Mouse (Mus musculus) myocyte (in vitro differentiated cells): ENCODE measurements around the gene Agap1. TPM values are rescaled to one million over a fixed set of nuclear protein-coding genes. Genes with fewer than 3 reads are reported as not detected.

ENCODE experiments used
- H3K27me3 ChIP-seq: one replicate; pipeline ENCODE4 v1.6.1; 2011; ENCODE audit not compliant: control insufficient read depth, insufficient read depth, insufficient read length
- H3K36me3 ChIP-seq: one replicate; pipeline ENCODE4 v1.6.1; 2011; ENCODE audit not compliant: control insufficient read depth, insufficient read depth
- H3K4me2 ChIP-seq: one replicate; pipeline ENCODE4 v1.6.1; 2011; ENCODE audit warnings: low read depth, control low read depth
- H3K4me3 ChIP-seq: one replicate; pipeline ENCODE4 v1.5.1; 2011; ENCODE audit warnings: mild to moderate bottlenecking, control low read depth, moderate library complexity
- H3K79me2 ChIP-seq: one replicate; pipeline ENCODE4 v1.6.1; 2011; ENCODE audit not compliant: control insufficient read depth, insufficient read depth
- H3ac ChIP-seq: one replicate; pipeline ENCODE4 v1.6.1; 2011; ENCODE audit not compliant: control insufficient read depth, insufficient read length
- CEBPB ChIP-seq: IDR thresholded peaks from 2 replicates; pipeline ENCODE4 v1.6.1; 2011; ENCODE audit warnings: mild to moderate bottlenecking, moderate library complexity; ENCODE audit not compliant: poor library complexity, insufficient read depth, severe bottlenecking
- E2F4 ChIP-seq: IDR thresholded peaks from one replicate; pipeline ENCODE4 v1.6.1; 2011; ENCODE audit warnings: mild to moderate bottlenecking, control low read depth, moderate library complexity; ENCODE audit not compliant: insufficient read depth
- MAX ChIP-seq: IDR thresholded peaks from one replicate; pipeline ENCODE4 v1.6.1; 2011; ENCODE audit warnings: low read depth, mild to moderate bottlenecking, control low read depth
- MYOD1 ChIP-seq, 3 experiments: IDR thresholded peaks; one replicate each; pipeline ENCODE4 v1.6.1; 2011; ENCODE audit warnings: control low read depth in 2 of 3, low read depth in 2 of 3, mild to moderate bottlenecking in 2 of 3, moderate library complexity in 1 of 3; ENCODE audit not compliant: insufficient read length in 2 of 3, control insufficient read depth in 1 of 3
- MYOG ChIP-seq, 3 experiments: IDR thresholded peaks; one replicate each; pipeline ENCODE4 v1.6.1; 2011; ENCODE audit warnings: control low read depth in 2 of 3, low read depth in 2 of 3, mild to moderate bottlenecking in 2 of 3; ENCODE audit not compliant: insufficient read length in 2 of 3, control insufficient read depth in 1 of 3, insufficient read depth in 1 of 3
- POLR2A ChIP-seq: IDR thresholded peaks from one replicate; pipeline ENCODE4 v1.6.1; 2011; ENCODE audit warnings: low read depth, mild to moderate bottlenecking, control low read depth, moderate library complexity; ENCODE audit not compliant: insufficient read length
- POLR2AphosphoS2 ChIP-seq: IDR thresholded peaks from one replicate; pipeline ENCODE4 v1.6.1; 2011; ENCODE audit warnings: low read depth, control low read depth; ENCODE audit not compliant: insufficient read length
- REST ChIP-seq: IDR thresholded peaks from one replicate; pipeline ENCODE4 v1.6.1; 2011; ENCODE audit warnings: mild to moderate bottlenecking, control low read depth, moderate library complexity; ENCODE audit not compliant: insufficient read depth, insufficient read length
- SRF ChIP-seq: IDR thresholded peaks from one replicate; pipeline ENCODE4 v1.6.1; 2011; ENCODE audit warnings: low read depth; ENCODE audit not compliant: control insufficient read depth, insufficient read length
- TCF12 ChIP-seq: IDR thresholded peaks from one replicate; pipeline ENCODE4 v1.6.1; 2011; ENCODE audit warnings: mild to moderate bottlenecking, control low read depth; ENCODE audit not compliant: poor library complexity, insufficient read depth, severe bottlenecking
- TCF3 ChIP-seq: IDR thresholded peaks from one replicate; pipeline ENCODE4 v1.6.1; 2011; ENCODE audit warnings: low read depth, control low read depth; ENCODE audit not compliant: insufficient read length
- USF1 ChIP-seq: IDR thresholded peaks from one replicate; pipeline ENCODE4 v1.6.1; 2011; ENCODE audit warnings: low read depth, mild to moderate bottlenecking, control low read depth, moderate library complexity
- polyA plus RNA-seq: library from polyadenylated mRNA; unstranded; fragments of >200 nt; fragmentation: generic; extraction: Trizol; gene quantifications from one replicate; pipeline ENCODE4 v1.2.1, GENCODE M21; 2012; ENCODE audit warnings: missing spikeins

The Agap1 gene
- polyA plus RNA-seq, 1 experiment: 48.9 TPM

DNA sequence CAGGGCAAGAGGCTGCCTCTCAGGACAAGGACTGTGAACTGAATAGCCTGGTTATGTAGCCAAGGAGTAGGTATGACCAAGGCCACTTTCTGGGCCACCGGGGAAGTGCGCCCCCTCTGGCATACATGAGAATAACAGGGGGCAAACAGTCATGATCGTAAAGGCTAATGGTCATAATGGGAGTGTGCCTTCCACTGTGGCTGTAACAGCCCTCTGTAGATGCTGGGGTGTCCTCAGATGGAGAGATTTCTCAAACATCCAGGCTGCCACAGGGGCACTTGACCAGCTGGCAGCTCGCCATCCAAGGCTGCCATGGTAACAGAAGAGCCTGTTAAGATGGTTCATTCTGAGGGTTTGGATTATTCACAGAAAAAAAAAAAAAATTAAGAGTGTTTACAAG, 221.8 kb downstream of the Agap1 start:
- no peak overlapping the region for H3ac ChIP-seq
- peaks cover 3% of the 10 kb centered on the region for H3K79me2 ChIP-seq
- H3K27me3 ChIP-seq: no peaks in the 10 kb centered on the region
- H3K4me2 ChIP-seq: no peak overlapping the region
- H3K36me3 ChIP-seq: peaks cover 35% of the 10 kb centered on the region
- no peak overlapping the region for H3K4me3 ChIP-seq
- TF ChIP-seq TCF12: no peak

GRCm38 (mm10) chr1:89680673-89681072, 226.1 kb downstream of the Agap1 start:
- TF ChIP-seq TCF12: no peak
- TF ChIP-seq POLR2AphosphoS2: no peak
- no peak for TF ChIP-seq MAX
- no peak for TF ChIP-seq TCF3
- TF ChIP-seq REST: no peak
- TF ChIP-seq MYOD1 (IDR thresholded peaks at IDR 0.05; ENCODE audit: control insufficient read depth in 1 of 3, insufficient read length in 2 of 3, low read depth in 2 of 3): no peak
- no peak for TF ChIP-seq MYOG (IDR thresholded peaks at IDR 0.05; ENCODE audit: control insufficient read depth in 1 of 3, insufficient read depth in 1 of 3, insufficient read length in 2 of 3, low read depth in 2 of 3)
- no peak for TF ChIP-seq USF1
- TF ChIP-seq CEBPB: no peak
- TF ChIP-seq POLR2A: no peak
- no peak for TF ChIP-seq E2F4
- no peak for TF ChIP-seq SRF
- no peak overlapping the region for H3ac ChIP-seq
- H3K27me3 ChIP-seq: no peaks in the 10 kb centered on the region
- H3K4me2 ChIP-seq: no peak overlapping the region
- peaks cover 30% of the 10 kb centered on the region for H3K36me3 ChIP-seq
- no peak overlapping the region for H3K4me3 ChIP-seq
- peaks cover 3% of the 10 kb centered on the region for H3K79me2 ChIP-seq

- H3K27me3 ChIP-seq: no peaks in the 10 kb centered on the region
- H3ac ChIP-seq: no peak overlapping the region
- TF ChIP-seq MYOD1 (IDR thresholded peaks at IDR 0.05; ENCODE audit: control insufficient read depth in 1 of 3, insufficient read length in 2 of 3, low read depth in 2 of 3): no peak
- no peak for TF ChIP-seq E2F4
- TF ChIP-seq TCF12: no peak
- no peak for TF ChIP-seq REST
- no peak for TF ChIP-seq TCF3
- no peak for TF ChIP-seq POLR2A
- TF ChIP-seq MYOG (IDR thresholded peaks at IDR 0.05; ENCODE audit: control insufficient read depth in 1 of 3, insufficient read depth in 1 of 3, insufficient read length in 2 of 3, low read depth in 2 of 3): no peak
- no peak for TF ChIP-seq MAX
- H3K4me2 ChIP-seq: no peak overlapping the region
- no peak overlapping the region for H3K4me3 ChIP-seq
- H3K36me3 ChIP-seq: peaks cover 23% of the 10 kb centered on the region
- no peaks in the 10 kb centered on the region for H3K79me2 ChIP-seq
These were observed 234.3 kb downstream of the Agap1 start for GRCm38 (mm10) chr1:89688914-89689313.

GRCm38 (mm10) chr1:89689544-89690212, 235.1 kb downstream of the Agap1 start:
- no peak for TF ChIP-seq MAX
- no peak for TF ChIP-seq TCF3
- no peak for TF ChIP-seq SRF
- TF ChIP-seq TCF12: no peak
- TF ChIP-seq CEBPB: no peak
- TF ChIP-seq USF1: no peak
- no peak for TF ChIP-seq MYOG (IDR thresholded peaks at IDR 0.05; ENCODE audit: control insufficient read depth in 1 of 3, insufficient read depth in 1 of 3, insufficient read length in 2 of 3, low read depth in 2 of 3)
- no peak for TF ChIP-seq E2F4
- no peak for TF ChIP-seq MYOD1 (IDR thresholded peaks at IDR 0.05; ENCODE audit: control insufficient read depth in 1 of 3, insufficient read length in 2 of 3, low read depth in 2 of 3)
- no peak for TF ChIP-seq POLR2A
- no peak for TF ChIP-seq REST
- TF ChIP-seq POLR2AphosphoS2: no peak
- no peaks in the 10 kb centered on the region for H3K79me2 ChIP-seq
- no peak overlapping the region for H3K4me2 ChIP-seq
- H3K4me3 ChIP-seq: no peak overlapping the region
- H3K36me3 ChIP-seq: peaks cover 25% of the 10 kb centered on the region
- H3K27me3 ChIP-seq: no peaks in the 10 kb centered on the region
- no peak overlapping the region for H3ac ChIP-seq

GRCm38 (mm10) chr1:89691096-89691495, 236.5 kb downstream of the Agap1 start:
- H3K36me3 ChIP-seq: peaks cover 16% of the 10 kb centered on the region
- no peak overlapping the region for H3K4me3 ChIP-seq
- H3K4me2 ChIP-seq: no peak overlapping the region
- H3ac ChIP-seq: no peak overlapping the region
- TF ChIP-seq CEBPB (no peak), TCF12 (no peak), MAX (no peak), POLR2AphosphoS2 (no peak), MYOD1 (IDR thresholded peaks at IDR 0.05; ENCODE audit: control insufficient read depth in 1 of 3, insufficient read length in 2 of 3, low read depth in 2 of 3) (no peak), TCF3 (no peak), USF1 (no peak), REST (no peak), E2F4 (no peak), MYOG (IDR thresholded peaks at IDR 0.05; ENCODE audit: control insufficient read depth in 1 of 3, insufficient read depth in 1 of 3, insufficient read length in 2 of 3, low read depth in 2 of 3) (no peak)
- no peaks in the 10 kb centered on the region for H3K27me3 ChIP-seq
- H3K79me2 ChIP-seq: no peaks in the 10 kb centered on the region
